Mouse (Mus musculus) intestine, postnatal 0 days (tissue): Measurements from ENCODE around the gene Arhgap31. TPM values are rescaled to one million over a fixed set of nuclear protein-coding genes. Genes with fewer than 3 reads are reported as not detected.

Source experiments
- ATAC-seq: fragments of 200-750 bp; cut with Nextera tagmentation; 2 replicates; pipeline ENCODE4 v1.8.0; 2017; ENCODE audit warnings: mild to moderate bottlenecking, moderate TSS enrichment, moderate library complexity
- H3K27ac ChIP-seq: fragments of 300-500 bp; sonication (generic); 2 replicates; pipeline ENCODE4 v1.5.1; 2014; ENCODE audit warnings: mild to moderate bottlenecking, low read depth, low read length, moderate library complexity
- H3K27me3 ChIP-seq: fragments of 300-500 bp; sonication (generic); replicated peaks from 2 replicates; pipeline ENCODE4 v1.6.1; 2014; ENCODE audit warnings: low read length, mixed read lengths; ENCODE audit not compliant: control insufficient read depth, insufficient read depth
- H3K36me3 ChIP-seq: fragments of 300-500 bp; sonication (generic); 2 replicates; pipeline ENCODE4 v1.6.1; 2014; ENCODE audit warnings: mild to moderate bottlenecking, moderate library complexity; ENCODE audit not compliant: control insufficient read depth, insufficient read depth
- H3K4me1 ChIP-seq: fragments of 300-500 bp; sonication (generic); replicated peaks from 2 replicates; pipeline ENCODE4 v1.6.1; 2014; ENCODE audit warnings: antibody characterized with exemption, low read length, mixed read lengths; ENCODE audit not compliant: control insufficient read depth, insufficient read depth
- H3K4me2 ChIP-seq: fragments of 300-500 bp; sonication (generic); replicated peaks from 2 replicates; pipeline ENCODE4 v1.6.1; 2014; ENCODE audit warnings: low read depth, mild to moderate bottlenecking, moderate library complexity
- H3K4me3 ChIP-seq: fragments of 300-500 bp; sonication (generic); 2 replicates; pipeline ENCODE4 v1.5.1; 2014; ENCODE audit warnings: low read depth, low read length
- H3K9ac ChIP-seq: fragments of 300-500 bp; sonication (generic); 2 replicates; pipeline ENCODE4 v1.6.1; 2014; ENCODE audit warnings: mild to moderate bottlenecking, low read depth, low read length
- H3K9me3 ChIP-seq: fragments of 300-500 bp; sonication (generic); 2 replicates; pipeline ENCODE4 v1.6.1; 2016; ENCODE audit warnings: mixed run types; ENCODE audit not compliant: control insufficient read depth
- CTCF ChIP-seq: sonication (generic); IDR thresholded peaks from 2 replicates; pipeline ENCODE4 v1.5.1; 2016; ENCODE audit warnings: low read depth, mild to moderate bottlenecking, control low read depth, antibody characterized with exemption, moderate library complexity
- WGBS: fragments of 180-500 bp; shearing (Covaris S2); extraction: QIAGEN DNeasy Blood & Tissue Kit; methylation state at CpG from one replicate; pipeline ENCODE4 v1.1.7; 2014; 5-methylcytosine and 5-hydroxymethylcytosine counted together
- polyA plus RNA-seq: library from polyadenylated mRNA; unstranded; fragments of >200 nt; fragmentation: Nextera tagmentation; extraction: Ambion mirVana; gene quantifications from 2 replicates; pipeline ENCODE4 v1.2.1, GENCODE M21; 2015

Gene Arhgap31
- polyA plus RNA-seq, 1 experiment from 2014 or later = 2.8 TPM

DNA sequence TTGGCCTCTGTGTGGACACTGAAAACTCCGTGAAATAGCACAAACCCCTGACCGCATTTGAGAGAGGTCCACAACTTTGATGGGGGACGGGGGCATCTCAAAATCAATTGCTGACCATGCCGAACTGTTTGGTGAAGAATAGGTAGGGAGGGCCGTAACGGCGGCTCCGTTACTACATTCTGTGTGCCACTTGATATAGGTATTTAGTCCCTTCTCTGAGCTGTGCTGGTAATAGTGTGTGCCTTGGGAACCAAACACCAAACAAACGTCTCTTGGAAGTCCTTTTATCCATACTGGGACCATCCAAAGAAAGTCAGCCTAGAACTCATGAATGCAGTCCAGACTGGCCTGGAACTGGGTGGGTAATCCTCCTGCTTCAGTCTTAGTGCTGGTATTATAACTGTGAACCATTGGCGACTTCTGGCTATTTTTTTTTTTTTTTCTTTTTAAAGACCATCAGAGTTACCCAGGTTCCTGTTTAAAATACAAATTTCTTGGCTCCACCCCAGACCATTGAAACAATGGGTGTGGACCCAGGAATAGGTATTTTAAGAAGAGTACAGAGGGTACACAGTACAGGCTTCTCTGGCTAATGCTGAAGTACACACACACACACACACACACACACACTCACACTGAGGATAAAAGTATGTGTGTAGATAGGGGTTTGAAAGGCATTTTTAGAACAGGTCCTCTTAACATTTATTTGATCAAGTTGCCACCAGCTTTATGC lies 31.0 kb upstream of the Arhgap31 start:
- Histone ChIP-seq H3K27ac (no peak overlapping the region), H3K9me3 (no peaks in the 10 kb centered on the region), H3K27me3 (no peaks in the 10 kb centered on the region), H3K36me3 (no peaks in the 10 kb centered on the region), H3K4me1 (0 out of 2 replicates have a peak, but pooled peaks cover 4% of the 10 kb centered on the region), H3K9ac (no peak overlapping the region), H3K4me3 (no peak overlapping the region), H3K4me2 (no peak overlapping the region)
- no peak for ATAC-seq
- TF ChIP-seq CTCF = no peak
- WGBS = 90% methylated on average over 10 of the region's 10 CpGs

DNA sequence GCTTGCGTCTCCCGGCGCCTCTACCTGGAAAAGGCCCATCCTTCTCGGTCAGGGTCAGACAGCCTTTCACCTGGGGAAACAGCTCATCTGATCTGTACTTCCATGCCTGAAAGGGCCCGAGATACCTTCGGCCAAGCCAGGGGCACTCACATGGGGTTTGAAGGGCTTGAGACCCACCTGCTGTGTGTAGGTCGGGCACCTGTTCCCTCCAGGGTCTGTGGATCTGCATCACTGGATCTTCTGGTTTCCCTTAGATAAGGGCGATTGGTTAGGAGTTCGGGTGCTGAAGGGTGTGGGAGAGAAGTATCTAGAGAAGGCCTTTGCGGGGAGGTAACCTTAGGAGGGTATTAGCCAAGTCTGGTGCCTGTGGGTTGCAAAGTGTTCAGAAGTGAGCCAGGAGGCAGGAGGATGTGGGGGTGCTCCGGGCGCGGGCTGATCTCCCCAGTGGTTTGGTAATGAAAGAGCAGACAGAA lies 29.6 kb upstream of the Arhgap31 start:
- peak overlapping the region; percentile 81 for H3K4me3 ChIP-seq
- H3K4me2 ChIP-seq = peak overlapping the region; percentile 90
- no peaks in the 10 kb centered on the region for H3K27me3 ChIP-seq
- H3K9ac ChIP-seq = peak overlapping the region; percentile 83
- under 1% methylated on average over 13 of the region's 13 CpGs for whole genome bisulfite sequencing
- H3K4me1 ChIP-seq = 0 out of 2 replicates have a peak, but pooled peaks cover 4% of the 10 kb centered on the region
- TF ChIP-seq CTCF = no peak
- peak overlapping the region; percentile 76 for H3K27ac ChIP-seq
- no peaks in the 10 kb centered on the region for H3K36me3 ChIP-seq
- H3K9me3 ChIP-seq = no peaks in the 10 kb centered on the region
- ATAC-seq = peak; percentile 60

DNA sequence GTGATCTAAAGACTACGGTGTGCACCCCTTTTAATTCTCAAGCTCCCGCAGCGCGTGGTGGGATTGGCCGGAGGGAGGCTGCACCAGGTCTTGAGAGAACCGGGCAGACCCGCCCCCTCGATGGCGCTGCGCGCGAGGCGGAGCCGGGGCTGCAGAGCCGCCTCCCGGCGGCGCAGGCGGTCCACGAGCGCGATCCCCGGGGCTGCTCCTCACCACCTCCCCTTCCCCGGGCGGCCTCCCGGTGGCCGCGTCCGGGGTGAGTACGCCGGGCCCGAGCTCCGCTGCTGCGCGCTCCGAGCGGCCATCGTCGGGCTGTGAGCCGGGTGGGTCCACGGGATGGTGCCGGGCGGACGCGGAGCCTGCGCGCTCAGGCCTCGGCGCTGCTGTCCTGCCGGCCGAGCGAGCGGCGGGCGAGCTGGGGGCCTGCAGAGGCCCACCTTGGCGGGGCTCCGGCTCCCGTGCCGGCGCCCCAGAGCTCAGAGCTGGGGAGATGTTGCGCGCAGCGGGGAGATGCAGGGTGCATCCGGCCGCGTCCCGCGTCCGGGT lies 29.1 kb upstream of the Arhgap31 start, which contains the start of gene B4galt4:
Gene B4galt4, plus strand, starts transcription at position 152 of the 546 bp plus-strand sequence.
- no peaks in the 10 kb centered on the region for H3K9me3 ChIP-seq
- 0 out of 2 replicates have a peak, but pooled peaks cover 4% of the 10 kb centered on the region for H3K4me1 ChIP-seq
- peak within 1 kb of the TSS; percentile 76 for H3K27ac ChIP-seq
- ATAC-seq = peak; percentile 86
- peak within 1 kb of the TSS; percentile 83 for H3K9ac ChIP-seq
- peak; percentile 61 for TF ChIP-seq CTCF
- peak within 1 kb of the TSS; percentile 90 for H3K4me2 ChIP-seq
- WGBS = under 1% methylated on average over 69 of the region's 69 CpGs
- no peaks in the 10 kb centered on the region for H3K27me3 ChIP-seq
- H3K4me3 ChIP-seq = peak within 1 kb of the TSS; percentile 81
- H3K36me3 ChIP-seq = no peaks in the 10 kb centered on the region

DNA sequence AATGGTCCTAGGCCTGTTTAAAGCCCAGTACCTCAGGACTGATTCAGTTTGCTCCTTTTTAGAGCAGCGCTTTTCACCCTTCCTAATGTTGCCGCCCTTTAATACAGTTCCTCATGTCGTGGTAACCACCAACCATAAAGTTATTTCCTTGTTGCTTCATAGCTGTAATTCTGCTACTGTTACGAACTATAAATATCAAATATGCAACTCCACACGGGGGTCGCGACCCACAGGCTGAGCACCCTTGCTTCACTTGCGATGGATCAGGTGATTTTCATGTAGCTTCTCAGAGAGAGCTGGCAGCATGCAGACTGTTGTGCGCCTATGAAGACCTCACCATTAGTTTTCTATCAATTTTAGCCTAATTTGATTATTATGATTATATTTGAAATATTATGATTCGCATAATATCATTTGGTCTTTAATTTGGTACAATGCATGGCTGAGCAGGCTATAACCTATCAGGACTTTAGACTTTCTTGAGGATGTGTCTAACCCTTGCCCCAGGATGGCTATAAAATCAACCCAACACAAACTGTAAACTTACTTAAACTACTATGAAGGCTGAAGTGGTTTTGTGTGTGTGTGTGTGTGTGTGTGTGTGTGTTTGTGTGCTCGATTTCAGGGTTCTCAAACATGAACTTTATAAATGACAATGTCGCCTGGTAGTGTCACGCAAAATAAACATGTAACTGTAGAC lies 28.3 kb upstream of the Arhgap31 start:
- H3K9ac ChIP-seq = peak overlapping the region; percentile 83; the same call in 1 of the 2 replicates
- 60% methylated on average over 13 of the region's 13 CpGs for WGBS
- no peaks in the 10 kb centered on the region for H3K36me3 ChIP-seq
- no peak for TF ChIP-seq CTCF
- peak overlapping the region; percentile 90 for H3K4me2 ChIP-seq
- peak overlapping the region; percentile 81 for H3K4me3 ChIP-seq
- no peaks in the 10 kb centered on the region for H3K9me3 ChIP-seq
- H3K27me3 ChIP-seq = no peaks in the 10 kb centered on the region
- H3K4me1 ChIP-seq = 0 out of 2 replicates have a peak, but pooled peaks cover 4% of the 10 kb centered on the region
- H3K27ac ChIP-seq = peak overlapping the region; percentile 76
- ATAC-seq = peak; percentile 82

DNA sequence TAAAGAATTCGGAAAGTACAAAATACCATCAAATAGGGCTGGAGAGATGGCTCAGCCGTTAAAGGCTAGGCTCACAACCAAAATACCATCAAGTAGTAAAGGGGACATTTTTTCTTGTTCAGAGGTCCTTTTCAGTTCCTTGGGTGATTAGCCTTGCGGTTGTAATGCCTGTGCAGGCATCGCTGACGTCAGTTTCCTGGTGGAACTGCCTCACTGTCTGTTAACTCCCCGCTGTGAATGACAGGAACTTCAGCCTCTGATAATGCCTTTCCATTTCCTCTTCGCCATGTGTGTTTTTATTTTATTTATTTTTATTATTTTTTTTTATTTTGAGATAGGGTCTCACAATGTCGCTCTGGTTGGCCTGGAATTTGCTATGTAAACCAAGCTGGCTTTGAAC lies 17.8 kb upstream of the Arhgap31 start:
- no peak overlapping the region for H3K27ac ChIP-seq
- no peaks in the 10 kb centered on the region for H3K27me3 ChIP-seq
- H3K4me3 ChIP-seq = no peak overlapping the region
- no peak overlapping the region for H3K9ac ChIP-seq
- no peaks in the 10 kb centered on the region for H3K4me1 ChIP-seq
- H3K9me3 ChIP-seq = no peaks in the 10 kb centered on the region
- no peak overlapping the region for H3K4me2 ChIP-seq
- no peaks in the 10 kb centered on the region for H3K36me3 ChIP-seq
- WGBS = 49% methylated on average over 8 of the region's 8 CpGs
- ATAC-seq = no peak
- TF ChIP-seq CTCF = no peak
